Mouse (Mus musculus) midbrain, embryonic 16.5 days (tissue): ENCODE results near the gene Gdf10. TPM values are rescaled to one million over a fixed set of nuclear protein-coding genes. Genes with fewer than 3 reads are reported as not detected.

Experiments used
- ATAC-seq: fragments of 200-750 bp; cut with Nextera tagmentation; 2 replicates; pipeline ENCODE4 v1.8.0; 2017; ENCODE audit warnings: moderate TSS enrichment
- H3K27ac ChIP-seq: fragments of 300-500 bp; sonication (generic); 2 replicates; pipeline ENCODE4 v1.5.1; 2014; ENCODE audit warnings: mild to moderate bottlenecking, low read length, mixed read lengths
- H3K27me3 ChIP-seq: fragments of 300-500 bp; sonication (generic); 2 replicates; pipeline ENCODE4 v1.6.1; 2014; ENCODE audit warnings: low read depth, low read length, mixed read lengths; ENCODE audit not compliant: control insufficient read depth, insufficient read depth
- H3K36me3 ChIP-seq: fragments of 300-500 bp; sonication (generic); 2 replicates; pipeline ENCODE4 v1.6.1; 2014; ENCODE audit warnings: mild to moderate bottlenecking, low read length, moderate library complexity, mixed read lengths; ENCODE audit not compliant: control insufficient read depth, insufficient read depth
- H3K4me1 ChIP-seq: fragments of 300-500 bp; sonication (generic); 2 replicates; pipeline ENCODE4 v1.6.1; 2014; ENCODE audit warnings: mild to moderate bottlenecking, low read length, mixed read lengths; ENCODE audit not compliant: control insufficient read depth, insufficient read depth
- H3K4me2 ChIP-seq: fragments of 300-500 bp; sonication (generic); 2 replicates; pipeline ENCODE4 v1.6.1; 2014; ENCODE audit warnings: mild to moderate bottlenecking, low read length, mixed read lengths
- H3K4me3 ChIP-seq: fragments of 300-500 bp; sonication (generic); 2 replicates; pipeline ENCODE4 v1.5.1; 2014; ENCODE audit warnings: low read depth, mild to moderate bottlenecking, low read length, moderate library complexity, mixed read lengths
- H3K9ac ChIP-seq: fragments of 300-500 bp; sonication (generic); 2 replicates; pipeline ENCODE4 v1.6.1; 2014; ENCODE audit warnings: low read depth, low read length, mixed read lengths
- H3K9me3 ChIP-seq: fragments of 300-500 bp; sonication (generic); replicated peaks from 2 replicates; pipeline ENCODE4 v1.6.1; 2014; ENCODE audit warnings: mild to moderate bottlenecking, low read length, mixed read lengths; ENCODE audit not compliant: control insufficient read depth, poor library complexity, severe bottlenecking
- WGBS: fragments of 180-500 bp; shearing (Covaris S2); extraction: QIAGEN DNeasy Blood & Tissue Kit; methylation state at CpG from one replicate; pipeline ENCODE4 v1.1.7; 2014; 5-methylcytosine and 5-hydroxymethylcytosine counted together
- polyA plus RNA-seq: library from polyadenylated mRNA; unstranded; fragments of >200 nt; fragmentation: Nextera tagmentation; extraction: Ambion mirVana; gene quantifications from 2 replicates; pipeline ENCODE4 v1.2.1, GENCODE M21; 2015

Gdf10 gene
- polyA plus RNA-seq, 1 experiment from 2014 or later, result 4.4 TPM

DNA sequence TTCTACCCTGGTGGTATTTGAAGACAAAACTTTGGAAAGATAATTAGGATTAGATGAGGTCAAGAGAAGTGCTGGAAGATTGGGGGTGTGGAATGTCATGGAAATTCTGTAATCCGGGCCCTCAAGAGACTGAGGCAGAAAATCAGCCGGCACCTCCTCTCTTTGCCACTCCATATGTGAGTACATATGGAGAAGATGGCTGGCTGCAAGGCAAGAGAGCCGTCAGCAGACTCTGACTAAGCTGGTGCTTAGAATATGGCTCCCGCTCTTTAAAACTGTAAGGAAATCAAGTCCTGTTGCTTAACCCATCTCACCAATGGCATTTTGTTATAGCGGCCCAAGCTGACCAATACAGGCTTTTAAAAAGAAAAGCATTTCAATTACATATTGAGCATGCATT lies 27.6 kb upstream of the Gdf10 start:
- ATAC-seq, result no peak
- no peaks in the 10 kb centered on the region for H3K27me3 ChIP-seq
- H3K4me3 ChIP-seq, result no peak overlapping the region
- 86% methylated on average over 5 of the region's 5 CpGs for WGBS
- H3K9ac ChIP-seq, result no peak overlapping the region
- H3K4me1 ChIP-seq, result no peaks in the 10 kb centered on the region
- no peak overlapping the region for H3K27ac ChIP-seq
- H3K36me3 ChIP-seq, result no peaks in the 10 kb centered on the region
- H3K4me2 ChIP-seq, result no peak overlapping the region
- H3K9me3 ChIP-seq, result no peaks in the 10 kb centered on the region

DNA sequence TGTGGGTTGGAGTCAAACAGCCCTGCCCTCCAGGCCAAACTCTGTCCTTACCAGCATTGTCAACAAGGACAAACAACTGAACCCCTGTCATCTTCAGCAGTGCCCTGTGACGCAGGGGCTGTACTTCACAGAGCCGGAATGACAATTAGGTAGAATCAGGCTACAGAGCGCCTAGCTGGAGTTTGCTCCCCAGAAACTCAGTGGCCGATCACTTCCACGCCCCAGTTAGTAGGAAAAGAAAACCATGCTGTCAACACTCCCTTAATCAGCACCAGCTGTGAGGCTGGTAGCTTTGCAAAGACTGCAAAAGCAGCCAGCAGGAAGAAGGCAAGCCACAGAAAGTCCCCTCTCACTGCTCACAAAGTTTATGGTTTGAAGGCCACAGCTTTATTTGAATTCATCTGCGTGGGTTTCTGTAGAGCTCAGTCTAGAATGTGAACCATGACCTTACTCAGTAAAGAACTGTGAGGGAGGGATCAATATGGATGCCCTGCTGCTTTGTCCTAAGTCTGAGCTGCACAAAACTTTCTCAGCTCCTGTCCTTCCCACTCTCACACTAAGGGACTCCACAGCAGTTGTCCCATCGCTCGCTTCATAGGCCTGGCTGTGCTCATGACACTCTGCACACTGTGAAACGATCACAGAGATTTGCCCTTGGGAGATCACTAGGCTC lies 26.6 kb upstream of the Gdf10 start:
- H3K27ac ChIP-seq, result no peak overlapping the region
- H3K36me3 ChIP-seq, result no peaks in the 10 kb centered on the region
- H3K9ac ChIP-seq, result no peak overlapping the region
- no peaks in the 10 kb centered on the region for H3K27me3 ChIP-seq
- no peak overlapping the region for H3K4me2 ChIP-seq
- ATAC-seq, result no peak
- no peaks in the 10 kb centered on the region for H3K9me3 ChIP-seq
- no peaks in the 10 kb centered on the region for H3K4me1 ChIP-seq
- 27% methylated on average over 9 of the region's 9 CpGs for WGBS
- H3K4me3 ChIP-seq, result no peak overlapping the region

DNA sequence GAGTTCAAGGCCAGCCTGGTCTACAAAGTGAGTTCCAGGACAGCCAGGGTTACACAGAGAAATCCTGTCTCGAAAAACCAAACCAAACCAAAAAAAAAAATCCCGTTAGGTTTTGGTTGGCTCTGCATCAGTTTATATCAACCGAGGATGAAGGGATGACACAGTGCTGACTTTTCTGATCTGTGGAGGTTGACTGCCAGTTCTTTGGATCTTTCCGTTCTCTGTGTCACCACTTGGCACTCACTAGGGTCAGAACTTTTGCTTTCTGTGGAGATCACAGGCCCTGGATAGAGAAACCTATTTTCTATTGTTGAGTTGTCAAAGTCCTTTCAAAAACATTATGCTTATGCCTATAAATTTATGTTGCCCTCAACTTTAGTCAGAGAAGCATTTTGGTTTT lies 20.6 kb upstream of the Gdf10 start:
- Histone ChIP-seq H3K36me3 (no peaks in the 10 kb centered on the region), H3K9ac (no peak overlapping the region), H3K4me3 (no peak overlapping the region), H3K4me2 (no peak overlapping the region), H3K27me3 (no peaks in the 10 kb centered on the region), H3K4me1 (no peaks in the 10 kb centered on the region), H3K9me3 (no peaks in the 10 kb centered on the region), H3K27ac (no peak overlapping the region)
- ATAC-seq, result no peak
- 95% methylated on average over 4 of the region's 4 CpGs for WGBS

DNA sequence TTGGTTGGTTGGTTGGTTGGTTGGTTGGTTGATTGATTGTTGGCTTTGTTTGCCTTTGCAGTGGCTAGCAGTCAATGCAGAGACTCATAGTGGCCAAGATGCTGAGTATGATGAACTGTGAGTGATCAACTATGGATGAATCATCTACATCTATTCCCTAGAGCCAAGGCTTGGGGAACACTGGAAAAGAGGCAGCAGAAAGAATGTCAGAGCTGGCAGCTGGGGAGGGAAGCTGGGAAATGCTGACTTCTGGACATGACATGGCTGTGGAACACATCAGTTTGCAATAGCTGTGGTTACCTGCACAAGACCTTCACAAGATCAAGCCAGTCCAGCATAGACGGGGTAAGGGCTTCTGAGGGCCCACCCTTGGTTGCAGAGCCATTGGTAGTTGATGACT lies 20.2 kb upstream of the Gdf10 start:
- no peaks in the 10 kb centered on the region for H3K9me3 ChIP-seq
- no peak overlapping the region for H3K9ac ChIP-seq
- no peak overlapping the region for H3K4me3 ChIP-seq
- ATAC-seq, result no peak
- no peaks in the 10 kb centered on the region for H3K27me3 ChIP-seq
- 85% methylated on average over 1 of the region's 1 CpGs for WGBS
- no peak overlapping the region for H3K4me2 ChIP-seq
- no peaks in the 10 kb centered on the region for H3K36me3 ChIP-seq
- no peaks in the 10 kb centered on the region for H3K4me1 ChIP-seq
- no peak overlapping the region for H3K27ac ChIP-seq

DNA sequence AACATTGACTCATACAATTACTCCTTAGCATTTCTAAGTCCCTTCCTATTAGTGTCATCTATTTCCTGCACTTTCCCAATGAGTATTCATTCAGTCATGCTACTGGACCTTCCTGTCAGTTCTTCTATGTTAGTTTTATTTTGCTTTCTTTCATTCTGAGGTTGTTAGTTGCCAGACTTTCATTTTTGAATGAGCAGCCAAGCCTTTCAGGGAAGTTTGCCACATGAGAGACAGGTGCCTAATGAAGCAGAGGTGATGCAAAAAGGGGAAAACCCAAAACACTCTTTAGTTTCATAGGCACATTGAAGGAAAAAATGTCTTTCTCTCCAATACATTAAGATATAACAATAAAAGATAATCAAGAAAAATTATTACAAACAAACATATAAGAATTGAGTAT lies 18.5 kb upstream of the Gdf10 start:
- Histone ChIP-seq H3K9ac (no peak overlapping the region), H3K27ac (no peak overlapping the region), H3K9me3 (no peaks in the 10 kb centered on the region), H3K36me3 (no peaks in the 10 kb centered on the region), H3K27me3 (no peaks in the 10 kb centered on the region), H3K4me1 (no peaks in the 10 kb centered on the region), H3K4me2 (no peak overlapping the region), H3K4me3 (no peak overlapping the region)
- ATAC-seq, result no peak

DNA sequence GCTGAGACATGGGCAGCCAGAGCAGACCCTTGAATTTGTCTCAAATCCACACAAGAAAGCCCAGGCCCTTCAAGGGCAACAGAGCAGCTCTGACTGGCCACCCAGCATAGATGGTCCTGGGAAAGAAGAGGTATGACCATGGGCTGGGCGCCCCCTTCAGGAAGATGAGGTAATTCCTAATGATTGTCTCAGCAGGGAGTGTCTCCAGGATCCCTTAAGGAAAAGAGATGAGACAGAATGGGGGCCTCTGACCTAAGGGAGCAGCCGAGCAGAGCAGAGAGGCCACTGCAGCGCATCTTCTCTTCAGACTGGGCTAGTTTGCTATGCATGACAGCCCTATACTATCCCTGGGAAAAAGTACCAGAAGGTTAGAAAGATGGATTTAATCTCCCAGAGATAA lies 9.7 kb upstream of the Gdf10 start:
- H3K4me3 ChIP-seq, result no peak overlapping the region
- 25% methylated on average over 3 of the region's 3 CpGs for WGBS
- no peak overlapping the region for H3K27ac ChIP-seq
- H3K9ac ChIP-seq, result no peak overlapping the region
- H3K4me2 ChIP-seq, result no peak overlapping the region
- H3K27me3 ChIP-seq, result peaks cover 6% of the 10 kb centered on the region; the same call in 1 of the 2 replicates
- H3K36me3 ChIP-seq, result no peaks in the 10 kb centered on the region
- H3K9me3 ChIP-seq, result no peaks in the 10 kb centered on the region
- H3K4me1 ChIP-seq, result no peaks in the 10 kb centered on the region
- ATAC-seq, result no peak

DNA sequence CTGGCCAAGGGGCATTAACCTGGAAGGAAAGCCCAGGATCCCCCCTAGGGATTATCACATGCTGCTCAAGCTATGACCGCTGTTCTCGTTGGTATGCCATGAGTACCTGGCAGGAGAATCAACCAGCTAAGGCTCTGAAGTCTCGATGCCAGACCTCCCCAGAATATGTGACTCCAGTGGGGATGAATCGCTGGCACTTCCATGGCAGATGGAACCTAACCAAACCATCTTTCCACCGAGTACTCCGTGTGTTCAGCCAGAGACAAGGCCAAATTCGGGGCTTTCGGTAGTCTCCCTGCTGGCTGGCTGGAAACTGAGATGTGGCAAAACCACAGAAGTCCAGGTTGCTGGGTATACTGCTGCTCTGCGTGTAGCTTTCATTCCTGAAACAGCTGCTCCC lies 9.2 kb upstream of the Gdf10 start:
- H3K9ac ChIP-seq, result no peak overlapping the region
- no peak overlapping the region for H3K4me2 ChIP-seq
- no peak overlapping the region for H3K27ac ChIP-seq
- no peak for ATAC-seq
- H3K36me3 ChIP-seq, result no peaks in the 10 kb centered on the region
- H3K4me1 ChIP-seq, result no peaks in the 10 kb centered on the region; the same call in 1 of the 2 replicates
- peaks cover 6% of the 10 kb centered on the region; the same call in 1 of the 2 replicates for H3K27me3 ChIP-seq
- no peaks in the 10 kb centered on the region for H3K9me3 ChIP-seq
- H3K4me3 ChIP-seq, result no peak overlapping the region
- 87% methylated on average over 9 of the region's 9 CpGs for WGBS

DNA sequence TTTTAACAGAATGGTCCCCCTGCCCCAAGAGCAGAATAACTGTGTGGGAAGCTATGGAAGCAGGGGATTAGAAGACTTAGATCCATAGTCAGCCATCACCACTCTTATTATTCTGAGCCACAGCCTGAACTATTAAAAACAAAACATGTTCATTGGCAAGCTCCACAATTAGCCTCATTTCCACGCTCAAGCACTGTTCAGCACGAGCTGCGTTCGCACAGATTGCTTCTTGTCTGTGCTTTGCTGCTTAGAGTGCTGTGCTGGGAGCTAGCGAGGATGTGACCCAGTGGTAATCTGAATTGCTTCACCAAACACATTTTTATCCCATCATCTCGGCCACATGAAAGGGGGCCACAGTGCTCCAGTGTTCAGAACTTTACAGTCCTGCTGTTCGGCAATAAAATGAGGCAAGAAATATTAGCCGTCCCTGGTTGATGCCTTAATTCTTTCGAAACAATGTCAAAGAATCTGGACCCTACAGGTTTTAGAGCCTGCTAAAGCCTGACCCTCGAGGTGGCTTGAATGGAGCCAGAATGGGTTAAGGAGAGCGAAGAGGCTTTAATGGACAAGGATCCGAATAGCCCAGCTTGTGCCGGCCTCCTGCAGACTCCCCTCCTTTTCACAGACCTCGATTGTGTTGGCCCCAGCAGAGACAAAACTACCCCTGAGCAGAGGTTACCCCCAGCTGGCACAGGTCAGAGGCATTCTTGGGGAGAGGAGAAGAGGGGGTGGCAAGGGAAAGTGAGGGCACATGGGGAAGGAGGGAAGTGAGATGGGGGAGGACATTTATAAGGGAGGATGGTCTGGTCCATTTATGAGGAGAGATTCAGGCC lies 2.4 kb upstream of the Gdf10 start:
- H3K9me3 ChIP-seq, result no peaks in the 10 kb centered on the region
- H3K4me1 ChIP-seq, result peaks cover 22% of the 10 kb centered on the region
- H3K27ac ChIP-seq, result no peak overlapping the region
- no peak for ATAC-seq
- peaks cover 30% of the 10 kb centered on the region for H3K27me3 ChIP-seq
- H3K36me3 ChIP-seq, result no peaks in the 10 kb centered on the region
- H3K9ac ChIP-seq, result no peak overlapping the region
- 6% methylated on average over 14 of the region's 14 CpGs for WGBS
- no peak overlapping the region; the same call in 1 of the 2 replicates for H3K4me2 ChIP-seq
- no peak overlapping the region for H3K4me3 ChIP-seq

DNA sequence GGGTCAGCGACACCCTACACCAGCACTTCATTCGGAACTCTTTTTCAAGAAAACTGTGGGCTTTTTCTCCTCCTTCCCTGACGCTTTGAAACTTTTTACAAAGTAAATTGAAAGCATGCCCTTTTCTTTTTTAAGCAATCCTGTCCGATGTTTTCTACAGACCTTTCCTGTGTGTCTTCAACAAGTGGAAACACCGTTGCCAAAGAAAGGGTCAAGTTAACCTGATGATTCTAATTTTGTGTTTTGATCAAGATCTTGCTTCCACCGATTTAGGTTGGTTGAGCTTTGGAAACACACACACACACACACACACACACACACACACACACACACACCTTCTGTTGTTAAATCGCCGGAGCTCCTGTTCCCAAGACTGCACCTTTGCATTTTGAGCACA lies 618 bp upstream of the Gdf10 start:
- Histone ChIP-seq H3K4me1 (peaks cover 22% of the 10 kb centered on the region), H3K9me3 (no peaks in the 10 kb centered on the region), H3K36me3 (no peaks in the 10 kb centered on the region), H3K27ac (no peak overlapping the region), H3K9ac (peak overlapping the region; percentile 68), H3K27me3 (peaks cover 30% of the 10 kb centered on the region), H3K4me3 (peak overlapping the region; percentile 66), H3K4me2 (peak overlapping the region; percentile 98)
- WGBS, result 9% methylated on average over 8 of the region's 8 CpGs
- no peak for ATAC-seq
